Mouse (Mus musculus): ENCODE results near the gene Shisa7.

GRCm38 (mm10) chr7:4794631-4795168 is 49.8 kb downstream of the Shisa7 start:
- no peak for TF ChIP-seq CTCF (IDR thresholded peaks at IDR 0.05; ENCODE audit: borderline replicate concordance, control insufficient read depth, extremely low read depth, insufficient read depth, low read length, poor library complexity)
- no peak for TF ChIP-seq POLR2A (IDR thresholded peaks at IDR 0.05; ENCODE audit: control insufficient read depth, extremely low read depth, insufficient read depth, low read length, poor library complexity)
